Mouse (Mus musculus) ES-E14 (cell line): Measurements from ENCODE around the gene Iah1. TPM values are rescaled to one million over a fixed set of nuclear protein-coding genes. Genes with fewer than 3 reads are reported as not detected.

Experiments
- DNase-seq: peaks from one replicate; pipeline ENCODE4 v3.0.0-alpha.2; 2013; ENCODE audit warnings: low read depth, low spot score
- H3K27ac ChIP-seq: 2 replicates; pipeline ENCODE4 v1.5.1; 2012; ENCODE audit warnings: low read depth, mild to moderate bottlenecking, low read length, moderate library complexity, mixed read lengths; ENCODE audit not compliant: poor library complexity, insufficient read depth, severe bottlenecking
- H3K36me3 ChIP-seq: 2 replicates; pipeline ENCODE4 v1.6.1; 2012; ENCODE audit warnings: mild to moderate bottlenecking, low read length, moderate library complexity, mixed read lengths; ENCODE audit not compliant: control insufficient read depth, poor library complexity, insufficient read depth, severe bottlenecking
- H3K4me1 ChIP-seq, 2 experiments: fragments of 150-350 bp in 1 of 2; sonication (generic) in 1 of 2; 2 replicates each; pipeline ENCODE4 v1.6.1; 2012; ENCODE audit warnings: low read length in 2 of 2, mild to moderate bottlenecking in 1 of 2, mixed read lengths in 1 of 2; ENCODE audit not compliant: control insufficient read depth in 2 of 2, insufficient read depth in 2 of 2, poor library complexity in 1 of 2
- H3K4me3 ChIP-seq, 2 experiments: fragments of 150-350 bp in 1 of 2; sonication (generic) in 1 of 2; 2 replicates each; pipeline ENCODE4 v1.5.1; 2012; ENCODE audit warnings: low read length in 2 of 2, low read depth in 1 of 2, mild to moderate bottlenecking in 1 of 2, mixed read lengths in 1 of 2; ENCODE audit not compliant: insufficient read depth in 1 of 2, poor library complexity in 1 of 2, severe bottlenecking in 1 of 2
- H3K9ac ChIP-seq: 2 replicates; pipeline ENCODE4 v1.6.1; 2012; ENCODE audit warnings: low read depth, mild to moderate bottlenecking, low read length, mixed read lengths; ENCODE audit not compliant: poor library complexity, insufficient read depth, severe bottlenecking
- H3K9me3 ChIP-seq: fragments of 150-350 bp; sonication (generic); 2 replicates; pipeline ENCODE4 v1.6.1; 2012; ENCODE audit warnings: low read depth, mild to moderate bottlenecking, low read length; ENCODE audit not compliant: control insufficient read depth, insufficient read depth
- CHD2 ChIP-seq: IDR thresholded peaks from 2 replicates; pipeline ENCODE4 v1.6.1; 2014; ENCODE audit warnings: mild to moderate bottlenecking, low read depth, low read length, inconsistent platforms
- HCFC1 ChIP-seq: IDR thresholded peaks from 2 replicates; pipeline ENCODE4 v1.6.1; 2012; ENCODE audit warnings: low read length, inconsistent platforms, borderline replicate concordance; ENCODE audit not compliant: insufficient read depth
- MAFK ChIP-seq: IDR thresholded peaks from 2 replicates; pipeline ENCODE4 v1.6.1; 2014; ENCODE audit warnings: mild to moderate bottlenecking, low read depth, low read length, inconsistent platforms; ENCODE audit not compliant: insufficient read depth
- ZC3H11A ChIP-seq: IDR thresholded peaks from 2 replicates; pipeline ENCODE4 v1.6.1; 2012; ENCODE audit warnings: low read depth, mild to moderate bottlenecking, inconsistent platforms, low read length, borderline replicate concordance
- ZNF384 ChIP-seq: IDR thresholded peaks from 2 replicates; pipeline ENCODE4 v1.6.1; 2012; ENCODE audit warnings: low read depth, low read length, inconsistent platforms
- in situ Hi-C, 2 experiments: fragments of 600-800 bp; cut with MboI; formaldehyde crosslinking; loops; one replicate each; pipeline ENCODE4 v1.15.1; 2025; ENCODE audit warnings: low sequenced_read_pairs in 2 of 2, inconsistent platforms in 1 of 2; ENCODE audit not compliant: unreplicated experiment in 2 of 2
- total RNA-seq: library from RNA; depleted of rRNA; stranded (reverse); fragments of 300-350 nt; gene quantifications from 2 replicates; pipeline ENCODE4 v1.2.3, GENCODE M21; 2012

Gene Iah1
- total RNA-seq, 1 experiment: 24.2 TPM

DNA sequence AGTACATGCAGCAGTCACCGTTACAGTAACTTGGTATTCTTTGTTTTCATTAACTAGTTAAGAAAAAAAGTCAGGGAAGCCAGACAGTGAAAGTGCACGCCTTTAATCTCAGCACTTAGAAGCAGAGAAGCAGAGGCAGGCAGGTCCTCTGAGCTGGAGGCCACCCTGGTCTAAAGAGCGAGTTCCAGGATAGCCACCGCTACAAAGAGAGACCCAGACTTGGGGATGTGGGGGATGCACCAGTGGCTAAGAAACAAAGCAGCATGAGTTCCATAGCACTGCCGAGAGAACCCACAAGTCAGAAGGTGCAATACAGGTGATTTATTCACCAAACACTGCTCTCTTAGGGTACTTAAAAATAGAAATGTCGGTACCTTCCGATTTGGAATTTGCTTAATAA is 16.8 kb downstream of the Iah1 start:
- no peak overlapping the region for H3K9ac ChIP-seq
- no peak overlapping the region for H3K27ac ChIP-seq
- no peak for TF ChIP-seq ZNF384
- no peak for TF ChIP-seq CHD2
- TF ChIP-seq ZC3H11A: no peak
- no peak for TF ChIP-seq MAFK
- no peak for TF ChIP-seq HCFC1
- DNase-seq: no peak
- peaks cover 32% of the 10 kb centered on the region for H3K36me3 ChIP-seq
- no peak overlapping the region for H3K4me3 ChIP-seq
- no peaks in the 10 kb centered on the region for H3K9me3 ChIP-seq
- no peaks in the 10 kb centered on the region for H3K4me1 ChIP-seq
- in situ Hi-C loops: no loop called here

GRCm38 (mm10) chr12:21333766-21334165 is 17.6 kb downstream of the Iah1 start:
- in situ Hi-C loops: no loop called here
- no peaks in the 10 kb centered on the region for H3K4me1 ChIP-seq
- H3K4me3 ChIP-seq: no peak overlapping the region
- H3K9ac ChIP-seq: no peak overlapping the region
- TF ChIP-seq ZC3H11A (no peak), MAFK (no peak), CHD2 (no peak), ZNF384 (no peak), HCFC1 (no peak)
- H3K27ac ChIP-seq: peak overlapping the region; percentile 18; the same call in 1 of the 2 replicates
- DNase-seq: no peak
- H3K9me3 ChIP-seq: no peaks in the 10 kb centered on the region
- peaks cover 32% of the 10 kb centered on the region for H3K36me3 ChIP-seq

DNA sequence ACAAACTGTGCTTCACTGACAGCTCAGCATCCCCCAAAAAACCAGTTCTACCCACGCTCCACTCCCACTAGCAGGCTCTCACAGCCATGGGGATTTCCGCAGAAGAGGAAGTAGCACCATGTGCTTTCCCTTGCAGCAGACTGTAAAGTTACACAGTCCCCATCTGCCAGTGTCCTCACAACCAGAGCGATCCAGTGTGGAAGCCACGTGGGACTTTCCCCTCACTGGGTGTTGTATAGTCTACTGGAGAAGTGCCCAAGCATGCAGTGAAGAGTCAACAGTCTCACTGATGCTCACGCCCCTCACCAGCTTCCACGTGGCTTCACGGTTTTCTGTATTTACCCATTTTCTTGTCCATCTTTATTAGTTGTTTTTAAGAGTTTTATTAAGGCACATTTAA is 19.7 kb downstream of the Iah1 start:
- H3K9ac ChIP-seq: no peak overlapping the region
- no peak overlapping the region for H3K4me3 ChIP-seq
- no peak for TF ChIP-seq ZC3H11A
- no peak for TF ChIP-seq MAFK
- TF ChIP-seq HCFC1: no peak
- TF ChIP-seq ZNF384: no peak
- no peak for TF ChIP-seq CHD2
- H3K27ac ChIP-seq: no peak overlapping the region
- no peaks in the 10 kb centered on the region for H3K9me3 ChIP-seq
- H3K4me1 ChIP-seq: no peaks in the 10 kb centered on the region
- DNase-seq: no peak
- peaks cover 24% of the 10 kb centered on the region for H3K36me3 ChIP-seq
- in situ Hi-C loops: no loop called here

DNA sequence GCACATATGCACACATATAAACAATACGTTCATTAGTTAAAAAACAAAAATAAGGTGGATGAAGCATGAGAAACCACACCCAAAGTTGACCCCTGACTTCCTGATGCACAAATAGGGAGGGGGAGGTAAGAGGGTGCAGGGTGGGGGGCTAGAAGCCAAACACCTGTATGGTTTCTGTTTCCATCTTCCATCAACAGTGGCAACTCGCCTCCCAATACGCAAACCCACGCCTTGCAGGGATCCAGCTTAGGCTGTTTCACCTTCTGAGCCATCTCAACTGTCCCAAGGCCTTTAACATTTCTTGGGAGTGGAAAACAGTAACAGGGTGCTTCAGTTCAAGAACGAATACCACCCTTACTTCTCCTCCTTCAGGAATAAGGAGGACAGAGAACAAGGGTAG is 21.0 kb downstream of the Iah1 start:
- peaks cover 16% of the 10 kb centered on the region for H3K36me3 ChIP-seq
- H3K9ac ChIP-seq: no peak overlapping the region
- in situ Hi-C loops: no loop called here
- no peak overlapping the region for H3K27ac ChIP-seq
- H3K4me3 ChIP-seq: no peak overlapping the region
- TF ChIP-seq HCFC1 (no peak), MAFK (no peak), ZNF384 (no peak), ZC3H11A (no peak), CHD2 (no peak)
- H3K9me3 ChIP-seq: no peaks in the 10 kb centered on the region
- H3K4me1 ChIP-seq: no peaks in the 10 kb centered on the region
- DNase-seq: no peak

DNA sequence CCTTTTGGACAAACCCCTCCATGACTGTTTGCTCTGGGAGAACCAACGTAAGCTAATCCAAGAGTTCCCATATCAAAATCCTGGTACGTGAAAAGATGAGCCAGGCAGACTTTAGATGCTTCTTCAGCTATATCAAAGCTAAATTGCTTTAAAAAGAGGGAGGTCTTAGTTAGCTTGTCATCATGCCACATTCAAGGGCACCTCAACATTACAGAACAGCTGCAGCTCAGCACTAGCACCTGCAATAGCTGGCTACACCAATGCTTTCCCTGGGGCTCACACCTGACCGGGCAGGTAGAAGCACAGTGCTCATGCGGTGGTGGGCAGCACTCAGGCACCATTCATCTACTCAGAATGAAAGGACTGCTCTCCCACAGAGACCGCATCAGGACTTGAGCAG is 24.5 kb downstream of the Iah1 start:
- TF ChIP-seq CHD2 (no peak), ZC3H11A (no peak), ZNF384 (no peak), HCFC1 (no peak), MAFK (no peak)
- in situ Hi-C loops: no loop called here
- peaks cover 7% of the 10 kb centered on the region; the same call in 1 of the 2 replicates for H3K36me3 ChIP-seq
- no peak overlapping the region for H3K27ac ChIP-seq
- H3K9ac ChIP-seq: no peak overlapping the region
- DNase-seq: no peak
- no peaks in the 10 kb centered on the region for H3K4me1 ChIP-seq
- no peaks in the 10 kb centered on the region for H3K9me3 ChIP-seq
- no peak overlapping the region for H3K4me3 ChIP-seq
